Mouse (Mus musculus) kidney, embryonic 16.5 days (tissue): Measurements from ENCODE around the gene Rbm20. TPM values are rescaled to one million over a fixed set of nuclear protein-coding genes. Genes with fewer than 3 reads are reported as not detected.

Experiments used
- ATAC-seq: fragments of 200-750 bp; cut with Nextera tagmentation; 2 replicates; pipeline ENCODE4 v1.8.0; 2017; ENCODE audit warnings: moderate TSS enrichment; ENCODE audit not compliant: low FRiP score, low TSS enrichment
- H3K27ac ChIP-seq: fragments of 300-500 bp; sonication (generic); 2 replicates; pipeline ENCODE4 v1.5.1; 2014; ENCODE audit warnings: low read length
- H3K27me3 ChIP-seq: fragments of 300-500 bp; sonication (generic); 2 replicates; pipeline ENCODE4 v1.6.1; 2014; ENCODE audit warnings: low read length, control low read depth, mixed read lengths; ENCODE audit not compliant: insufficient read depth
- H3K36me3 ChIP-seq: fragments of 300-500 bp; sonication (generic); 2 replicates; pipeline ENCODE4 v1.6.1; 2014; ENCODE audit warnings: low read length, control low read depth, mixed read lengths; ENCODE audit not compliant: insufficient read depth
- H3K4me1 ChIP-seq: fragments of 300-500 bp; sonication (generic); 2 replicates; pipeline ENCODE4 v1.6.1; 2014; ENCODE audit warnings: low read length, control low read depth, mixed read lengths; ENCODE audit not compliant: insufficient read depth
- H3K4me2 ChIP-seq: fragments of 300-500 bp; sonication (generic); replicated peaks from 2 replicates; pipeline ENCODE4 v1.6.1; 2014; ENCODE audit warnings: low read depth, low read length
- H3K4me3 ChIP-seq: fragments of 300-500 bp; sonication (generic); 2 replicates; pipeline ENCODE4 v1.5.1; 2014; ENCODE audit warnings: mild to moderate bottlenecking, low read length
- H3K9ac ChIP-seq: fragments of 300-500 bp; sonication (generic); replicated peaks from 2 replicates; pipeline ENCODE4 v1.6.1; 2014; ENCODE audit warnings: low read length
- H3K9me3 ChIP-seq: fragments of 300-500 bp; sonication (generic); 2 replicates; pipeline ENCODE4 v1.6.1; 2016; ENCODE audit warnings: low read length, control low read depth
- WGBS: fragments of 180-500 bp; shearing (Covaris S2); extraction: QIAGEN DNeasy Blood & Tissue Kit; methylation state at CpG from one replicate; pipeline ENCODE4 v1.1.7; 2014; 5-methylcytosine and 5-hydroxymethylcytosine counted together
- polyA plus RNA-seq: library from polyadenylated mRNA; unstranded; fragments of >200 nt; fragmentation: Nextera tagmentation; extraction: Ambion mirVana; gene quantifications from 2 replicates; pipeline ENCODE4 v1.2.1, GENCODE M21; 2015

Gene Rbm20
- polyA plus RNA-seq, 1 experiment from 2014 or later: 2.5 TPM

DNA sequence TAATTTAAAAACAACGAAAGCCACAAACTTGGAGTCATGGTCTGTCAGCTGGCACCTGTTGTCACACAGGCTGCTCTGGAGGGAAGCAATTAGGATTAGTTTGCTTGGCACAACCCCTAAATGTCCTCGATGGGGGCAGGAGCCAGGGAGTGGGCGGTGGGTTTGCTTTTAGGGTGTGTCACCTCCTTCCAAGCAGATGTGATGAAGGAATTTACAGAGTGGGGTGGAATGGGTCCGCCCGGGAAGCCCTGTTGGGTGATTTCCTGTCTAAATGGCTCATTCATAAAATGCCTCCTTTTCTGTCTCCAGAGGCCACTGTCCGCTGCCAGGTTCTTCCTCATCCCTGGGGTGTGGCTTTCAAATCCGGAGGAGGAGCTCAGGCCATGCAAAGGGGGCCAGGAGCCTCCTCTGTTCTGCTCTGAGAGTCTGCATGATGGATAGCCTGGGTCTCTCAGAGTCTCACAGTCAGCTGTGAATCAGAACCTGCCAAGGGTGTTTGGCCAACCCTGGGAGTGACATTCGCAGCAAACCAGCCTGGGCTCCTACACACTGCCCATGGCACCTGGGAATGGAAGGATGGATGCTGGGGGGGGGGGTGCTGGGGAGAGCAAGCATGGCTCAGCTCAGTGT is 34.3 kb downstream of the Rbm20 start:
- H3K4me1 ChIP-seq: peaks cover 12% of the 10 kb centered on the region
- no peak overlapping the region for H3K4me2 ChIP-seq
- no peaks in the 10 kb centered on the region for H3K27me3 ChIP-seq
- no peak overlapping the region for H3K9ac ChIP-seq
- H3K36me3 ChIP-seq: 0 out of 2 replicates have a peak, but pooled peaks cover 4% of the 10 kb centered on the region
- H3K27ac ChIP-seq: no peak overlapping the region
- H3K9me3 ChIP-seq: peaks cover 11% of the 10 kb centered on the region; the same call in 1 of the 2 replicates
- no peak overlapping the region for H3K4me3 ChIP-seq
- ATAC-seq: peak; percentile 69
- WGBS: 11% methylated on average over 8 of the region's 8 CpGs

DNA sequence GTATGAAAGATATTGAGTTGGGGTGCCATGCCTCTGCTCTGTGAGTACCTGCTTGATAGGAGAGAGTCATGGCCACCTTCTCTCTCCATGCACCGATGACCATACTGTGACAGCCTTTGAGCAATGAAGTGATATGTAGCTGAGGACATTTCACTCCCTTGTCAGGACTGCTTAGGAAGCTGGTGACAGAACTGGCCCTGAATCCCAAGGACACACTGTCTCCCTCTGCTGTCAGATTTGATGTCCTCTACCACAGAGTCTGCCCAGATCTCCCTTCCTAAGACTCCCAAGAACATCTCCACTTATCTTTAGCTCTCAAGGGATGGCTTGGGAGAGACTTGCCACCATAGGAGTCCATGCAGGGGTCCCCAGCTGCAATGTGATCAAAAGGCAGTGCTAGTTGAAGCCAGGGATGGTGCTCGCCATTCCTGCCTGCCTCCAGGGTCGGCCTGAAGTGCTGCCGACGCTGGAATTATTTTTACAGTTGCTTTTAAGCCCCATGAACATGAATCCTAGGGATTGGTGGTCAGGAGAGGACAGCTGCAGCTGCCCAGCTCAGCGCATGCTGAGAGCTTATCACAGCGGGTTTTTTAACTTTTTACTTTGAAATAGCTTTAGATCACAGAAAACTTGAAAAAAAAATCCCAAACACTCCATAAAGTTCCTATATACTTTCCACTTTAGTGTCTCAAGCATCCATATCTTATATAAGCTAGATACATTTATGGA is 35.4 kb downstream of the Rbm20 start:
- Histone ChIP-seq H3K27ac (no peak overlapping the region), H3K9me3 (peaks cover 11% of the 10 kb centered on the region; the same call in 1 of the 2 replicates), H3K9ac (no peak overlapping the region), H3K4me3 (no peak overlapping the region), H3K4me1 (peaks cover 12% of the 10 kb centered on the region), H3K27me3 (no peaks in the 10 kb centered on the region), H3K4me2 (no peak overlapping the region), H3K36me3 (0 out of 2 replicates have a peak, but pooled peaks cover 4% of the 10 kb centered on the region)
- WGBS: 75% methylated on average over 7 of the region's 7 CpGs
- no peak for ATAC-seq

DNA sequence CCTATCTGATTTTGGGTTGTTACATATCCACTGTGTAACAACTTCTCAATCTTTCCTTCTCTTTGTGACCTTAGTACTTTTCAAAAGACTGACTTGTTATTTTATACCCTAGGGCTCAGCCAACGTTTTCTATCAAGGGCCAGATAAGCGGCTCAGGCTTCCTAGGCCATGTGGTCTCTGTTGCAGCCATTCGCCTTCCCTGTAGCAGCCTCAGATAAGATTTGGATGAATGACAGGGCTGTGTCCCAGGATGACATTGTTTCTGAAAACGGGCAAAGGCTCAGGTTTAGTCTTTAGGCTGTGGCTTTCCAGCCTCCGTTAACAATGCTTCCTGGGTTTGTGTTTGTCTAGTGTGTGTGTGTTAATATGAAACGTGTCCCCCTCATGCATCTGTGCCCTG is 36.3 kb downstream of the Rbm20 start:
- no peak overlapping the region for H3K4me3 ChIP-seq
- H3K27ac ChIP-seq: no peak overlapping the region
- WGBS: 81% methylated on average over 6 of the region's 6 CpGs
- H3K9ac ChIP-seq: no peak overlapping the region
- H3K4me2 ChIP-seq: no peak overlapping the region
- no peak for ATAC-seq
- H3K4me1 ChIP-seq: peaks cover 12% of the 10 kb centered on the region
- peaks cover 11% of the 10 kb centered on the region; the same call in 1 of the 2 replicates for H3K9me3 ChIP-seq
- H3K36me3 ChIP-seq: 0 out of 2 replicates have a peak, but pooled peaks cover 4% of the 10 kb centered on the region
- no peaks in the 10 kb centered on the region for H3K27me3 ChIP-seq

DNA sequence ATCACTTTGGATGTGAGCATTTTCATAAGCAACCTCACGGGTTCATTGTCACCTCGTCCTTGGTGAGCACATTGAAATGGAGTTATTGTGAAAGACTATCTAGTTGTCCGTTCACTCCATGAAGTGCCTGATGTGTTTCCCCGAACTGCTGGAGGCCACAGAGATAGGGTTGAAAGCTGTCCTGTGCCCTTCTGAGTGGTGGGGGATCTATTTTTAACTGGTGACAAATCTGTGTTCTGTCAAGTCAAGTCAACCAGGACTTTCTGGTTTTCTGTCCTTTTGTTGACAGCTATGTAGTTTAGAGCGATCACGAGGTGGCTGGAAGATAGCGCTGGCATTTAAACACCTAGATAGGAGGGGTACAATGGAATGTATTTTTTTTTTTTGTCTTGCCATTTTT is 39.4 kb downstream of the Rbm20 start:
- 87% methylated on average over 7 of the region's 7 CpGs for WGBS
- no peak overlapping the region for H3K4me3 ChIP-seq
- ATAC-seq: no peak
- no peak overlapping the region for H3K27ac ChIP-seq
- no peak overlapping the region for H3K4me2 ChIP-seq
- peaks cover 11% of the 10 kb centered on the region; the same call in 1 of the 2 replicates for H3K9me3 ChIP-seq
- H3K4me1 ChIP-seq: peaks cover 5% of the 10 kb centered on the region
- no peaks in the 10 kb centered on the region for H3K27me3 ChIP-seq
- 0 out of 2 replicates have a peak, but pooled peaks cover 4% of the 10 kb centered on the region for H3K36me3 ChIP-seq
- no peak overlapping the region for H3K9ac ChIP-seq

DNA sequence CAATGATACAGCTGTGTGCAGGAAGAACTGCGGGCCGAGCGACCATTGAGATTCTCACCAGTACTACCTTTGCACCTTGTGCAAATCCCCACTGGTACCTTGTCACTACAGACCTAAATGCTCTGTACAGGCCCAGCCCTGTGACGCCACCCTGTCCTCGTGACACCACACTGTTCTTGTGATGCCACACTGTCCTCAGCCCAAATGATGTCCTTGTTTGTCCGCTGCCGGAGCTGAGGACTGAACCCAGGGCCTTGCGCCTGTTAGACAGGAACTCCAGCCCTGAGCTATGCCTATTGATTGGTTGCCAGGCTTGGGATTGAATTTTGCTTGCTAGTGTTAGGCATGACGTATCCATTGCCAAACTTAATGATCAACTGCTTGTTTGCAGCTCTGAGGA is 40.3 kb downstream of the Rbm20 start:
- ATAC-seq: no peak
- no peak overlapping the region for H3K9ac ChIP-seq
- H3K9me3 ChIP-seq: peaks cover 11% of the 10 kb centered on the region; the same call in 1 of the 2 replicates
- H3K27me3 ChIP-seq: no peaks in the 10 kb centered on the region
- no peak overlapping the region for H3K4me3 ChIP-seq
- no peaks in the 10 kb centered on the region for H3K4me1 ChIP-seq
- H3K27ac ChIP-seq: no peak overlapping the region
- H3K36me3 ChIP-seq: 0 out of 2 replicates have a peak, but pooled peaks cover 4% of the 10 kb centered on the region
- H3K4me2 ChIP-seq: no peak overlapping the region
- WGBS: 94% methylated on average over 9 of the region's 9 CpGs

DNA sequence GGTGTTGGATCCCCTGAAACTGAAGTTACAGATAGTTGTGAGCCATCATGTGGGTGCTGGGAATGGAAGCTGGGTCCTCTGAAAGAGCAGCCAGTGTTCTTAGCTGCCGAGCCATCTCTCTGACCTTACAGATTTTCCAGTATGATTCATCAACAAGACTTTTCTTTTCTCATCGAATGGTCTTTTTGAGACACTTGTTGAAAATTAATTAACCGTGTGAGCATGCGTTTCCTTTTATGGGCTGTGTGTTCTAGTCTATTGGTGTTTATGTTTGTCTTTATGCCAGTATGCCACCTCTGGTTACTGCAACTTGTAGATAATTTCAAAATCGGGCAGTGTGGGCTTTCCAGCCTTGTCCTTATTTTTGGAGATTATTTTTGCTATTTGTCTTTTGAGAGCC is 45.1 kb downstream of the Rbm20 start:
- no peak for ATAC-seq
- 0 out of 2 replicates have a peak, but pooled peaks cover 12% of the 10 kb centered on the region for H3K4me1 ChIP-seq
- H3K9ac ChIP-seq: no peak overlapping the region
- H3K36me3 ChIP-seq: no peaks in the 10 kb centered on the region
- 82% methylated on average over 5 of the region's 5 CpGs for WGBS
- H3K4me3 ChIP-seq: no peak overlapping the region
- H3K27ac ChIP-seq: no peak overlapping the region
- H3K4me2 ChIP-seq: no peak overlapping the region
- H3K9me3 ChIP-seq: no peaks in the 10 kb centered on the region
- no peaks in the 10 kb centered on the region for H3K27me3 ChIP-seq

DNA sequence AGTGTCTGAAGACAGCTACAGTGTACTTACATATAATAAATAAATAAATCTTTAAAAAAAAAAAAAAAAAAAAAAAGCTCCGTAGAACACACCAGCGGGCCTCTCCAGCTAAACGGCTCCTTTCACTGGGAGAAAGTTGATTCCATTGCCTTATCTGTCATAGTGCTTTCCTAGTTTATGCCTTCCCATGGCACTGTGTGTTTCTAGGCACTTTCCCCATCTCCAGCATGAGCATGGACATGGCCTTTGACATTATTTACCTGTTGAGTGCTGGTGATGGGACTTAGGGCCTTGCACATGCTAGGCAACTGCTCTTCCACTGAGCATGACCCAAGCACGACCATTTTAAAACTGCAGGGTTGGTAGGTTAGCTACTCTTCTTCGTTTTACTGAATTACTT is 46.9 kb downstream of the Rbm20 start:
- Histone ChIP-seq H3K36me3 (no peaks in the 10 kb centered on the region), H3K4me2 (no peak overlapping the region), H3K4me1 (0 out of 2 replicates have a peak, but pooled peaks cover 13% of the 10 kb centered on the region), H3K27me3 (no peaks in the 10 kb centered on the region), H3K9ac (no peak overlapping the region), H3K27ac (no peak overlapping the region), H3K9me3 (no peaks in the 10 kb centered on the region), H3K4me3 (no peak overlapping the region)
- 91% methylated on average over 5 of the region's 5 CpGs for WGBS
- no peak for ATAC-seq

DNA sequence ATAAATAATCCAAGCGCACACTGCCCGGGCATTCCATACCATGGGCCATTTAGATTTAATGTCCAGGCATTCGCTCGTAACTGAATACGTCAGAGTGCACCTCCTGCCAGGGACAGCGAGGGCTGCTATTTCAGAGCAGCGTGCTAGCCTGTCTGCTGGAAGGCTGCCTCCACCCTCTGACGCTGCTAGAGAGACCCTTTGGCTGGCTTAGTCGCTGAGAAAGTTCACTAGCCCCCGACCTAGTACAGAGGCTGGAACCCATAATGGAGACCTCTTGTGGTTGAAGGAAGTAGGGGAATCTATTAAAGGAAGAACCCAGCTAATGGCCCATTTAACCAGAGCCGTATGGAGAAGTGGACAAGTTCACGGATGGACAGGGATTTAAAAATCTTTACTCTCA is 49.2 kb downstream of the Rbm20 start:
- ATAC-seq: peak; percentile 84
- Histone ChIP-seq H3K4me3 (peak overlapping the region; percentile 32), H3K4me2 (peak overlapping the region; percentile 46), H3K4me1 (0 out of 2 replicates have a peak, but pooled peaks cover 17% of the 10 kb centered on the region), H3K36me3 (no peaks in the 10 kb centered on the region), H3K9ac (0 out of 2 replicates have a peak overlapping the region, but pooled peaks have one; percentile 43), H3K9me3 (no peaks in the 10 kb centered on the region), H3K27ac (no peak overlapping the region), H3K27me3 (no peaks in the 10 kb centered on the region)
- 13% methylated on average over 12 of the region's 12 CpGs for WGBS

DNA sequence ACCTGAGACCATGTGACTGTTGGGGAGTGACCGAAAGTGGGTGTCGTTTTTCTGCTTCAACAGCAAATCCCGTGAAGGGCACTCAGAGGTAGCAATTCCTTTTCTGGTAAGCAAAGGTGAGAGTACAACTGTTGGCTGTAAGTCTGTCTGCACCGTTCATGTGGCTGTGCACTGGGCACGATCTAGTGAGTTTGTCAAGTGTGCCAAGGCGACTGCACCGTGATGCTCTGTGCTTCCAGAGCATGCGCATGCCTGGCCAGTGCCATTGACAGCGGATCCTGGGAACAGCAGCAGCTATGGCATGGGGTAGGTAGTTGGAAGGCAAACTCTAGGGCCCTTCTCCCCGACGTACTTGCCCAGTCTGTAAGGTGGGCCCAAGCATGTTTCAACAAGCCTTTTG is 49.6 kb downstream of the Rbm20 start:
- H3K4me3 ChIP-seq: no peak overlapping the region
- H3K27me3 ChIP-seq: no peaks in the 10 kb centered on the region
- H3K4me1 ChIP-seq: 0 out of 2 replicates have a peak, but pooled peaks cover 17% of the 10 kb centered on the region
- H3K4me2 ChIP-seq: peak overlapping the region; percentile 46; the same call in 1 of the 2 replicates
- WGBS: 64% methylated on average over 11 of the region's 11 CpGs
- H3K27ac ChIP-seq: no peak overlapping the region
- no peaks in the 10 kb centered on the region for H3K9me3 ChIP-seq
- ATAC-seq: 0 out of 2 replicates have a peak, but pooled peaks have one; percentile 8
- no peaks in the 10 kb centered on the region for H3K36me3 ChIP-seq
- no peak overlapping the region for H3K9ac ChIP-seq

DNA sequence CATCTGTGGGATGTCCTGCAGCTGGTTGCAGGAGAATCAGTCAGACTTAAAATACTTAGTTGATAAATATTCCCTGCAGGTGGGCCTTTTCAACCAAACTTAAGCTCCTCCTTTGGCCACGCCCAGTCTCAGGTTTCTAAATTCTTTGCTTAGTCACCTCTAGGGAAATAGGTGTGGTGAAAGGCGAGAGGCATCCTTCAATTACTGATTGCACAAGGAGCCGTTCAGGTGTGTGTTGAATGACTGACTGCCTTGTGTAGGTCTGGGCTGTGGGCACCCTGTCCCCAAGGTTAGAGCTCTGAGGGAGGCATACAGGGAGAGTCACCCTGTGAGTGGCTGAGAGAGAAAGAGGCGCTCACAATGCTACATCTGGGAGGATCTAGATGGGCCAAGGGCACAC is 50.2 kb downstream of the Rbm20 start:
- no peak overlapping the region for H3K4me3 ChIP-seq
- 0 out of 2 replicates have a peak, but pooled peaks cover 17% of the 10 kb centered on the region for H3K4me1 ChIP-seq
- no peak overlapping the region for H3K27ac ChIP-seq
- no peak overlapping the region for H3K4me2 ChIP-seq
- no peak overlapping the region for H3K9ac ChIP-seq
- H3K27me3 ChIP-seq: no peaks in the 10 kb centered on the region
- no peaks in the 10 kb centered on the region for H3K9me3 ChIP-seq
- 64% methylated on average over 4 of the region's 4 CpGs for WGBS
- H3K36me3 ChIP-seq: no peaks in the 10 kb centered on the region
- no peak for ATAC-seq
